Mouse (Mus musculus) thymus, adult 2 months (tissue): ENCODE measurements around the gene Coq4.

ENCODE experiments used
- CTCF ChIP-seq: fragments of 200-500 bp; IDR thresholded peaks from 2 replicates; pipeline ENCODE4 v1.5.1; 2012; ENCODE audit warnings: mild to moderate bottlenecking, control low read depth, low read length, moderate library complexity, borderline replicate concordance; ENCODE audit not compliant: control insufficient read depth, poor library complexity, insufficient read depth; ENCODE audit errors: extremely low read depth
- POLR2A ChIP-seq: fragments of 200-500 bp; IDR thresholded peaks from 2 replicates; pipeline ENCODE4 v1.6.1; 2012; ENCODE audit warnings: mild to moderate bottlenecking, low read length, control low read depth, moderate library complexity; ENCODE audit not compliant: control insufficient read depth, poor library complexity, insufficient read depth; ENCODE audit errors: extremely low read depth

- no peak for TF ChIP-seq CTCF
- TF ChIP-seq POLR2A, result no peak
These were observed 30.3 kb downstream of the Coq4 start for GRCm38 (mm10) chr2:29817426-29818232.
